Mouse (Mus musculus) limb, embryonic 15.5 days (tissue): ENCODE data around the gene Cdh26. TPM values are rescaled to one million over a fixed set of nuclear protein-coding genes. Genes with fewer than 3 reads are reported as not detected.

Source experiments
- ATAC-seq: fragments of 200-750 bp; cut with Nextera tagmentation; 2 replicates; pipeline ENCODE4 v1.8.0; 2017; ENCODE audit warnings: low read depth, moderate TSS enrichment; ENCODE audit not compliant: insufficient number of reproducible peaks, low FRiP score, low TSS enrichment
- H3K27ac ChIP-seq: fragments of 300-500 bp; sonication (generic); 2 replicates; pipeline ENCODE4 v1.5.1; 2015; ENCODE audit warnings: moderate library complexity, mild to moderate bottlenecking, inconsistent platforms
- H3K27me3 ChIP-seq: fragments of 300-500 bp; sonication (generic); 2 replicates; pipeline ENCODE4 v1.6.1; 2015; ENCODE audit warnings: inconsistent platforms
- H3K36me3 ChIP-seq: fragments of 300-500 bp; sonication (generic); 2 replicates; pipeline ENCODE4 v1.6.1; 2015; ENCODE audit warnings: inconsistent platforms
- H3K4me1 ChIP-seq: fragments of 300-500 bp; sonication (generic); 2 replicates; pipeline ENCODE4 v1.6.1; 2015; ENCODE audit warnings: inconsistent platforms
- H3K4me2 ChIP-seq: fragments of 300-500 bp; sonication (generic); 2 replicates; pipeline ENCODE4 v1.6.1; 2015; ENCODE audit warnings: mild to moderate bottlenecking, inconsistent platforms
- H3K4me3 ChIP-seq: fragments of 300-500 bp; sonication (generic); 2 replicates; pipeline ENCODE4 v1.5.1; 2015; ENCODE audit warnings: mild to moderate bottlenecking, inconsistent platforms
- H3K9ac ChIP-seq: fragments of 300-500 bp; sonication (generic); 2 replicates; pipeline ENCODE4 v1.6.1; 2015; ENCODE audit warnings: inconsistent platforms
- H3K9me3 ChIP-seq: fragments of 300-500 bp; sonication (generic); 2 replicates; pipeline ENCODE4 v1.6.1; 2016; ENCODE audit warnings: inconsistent platforms
- WGBS: fragments of 180-500 bp; shearing (Covaris S2); methylation state at CpG from one replicate; pipeline ENCODE4 v1.1.7; 2015; 5-methylcytosine and 5-hydroxymethylcytosine counted together
- polyA plus RNA-seq: library from polyadenylated mRNA; unstranded; fragments of >200 nt; fragmentation: Nextera tagmentation; extraction: Ambion mirVana; gene quantifications from 2 replicates; pipeline ENCODE4 v1.2.1, GENCODE M21; 2015

Cdh26 gene
- polyA plus RNA-seq, 1 experiment from 2014 or later, result 0.44 TPM

- no peaks in the 10 kb centered on the region for H3K27me3 ChIP-seq
- H3K36me3 ChIP-seq, result peaks cover 2% of the 10 kb centered on the region; the same call in 1 of the 2 replicates
- no peak overlapping the region for H3K27ac ChIP-seq
- no peak overlapping the region for H3K4me2 ChIP-seq
- no peak for ATAC-seq
- no peak overlapping the region for H3K9ac ChIP-seq
- 77% methylated on average over 9 of the region's 9 CpGs for WGBS
- H3K9me3 ChIP-seq, result no peaks in the 10 kb centered on the region
- no peak overlapping the region for H3K4me3 ChIP-seq
- 0 out of 2 replicates have a peak, but pooled peaks cover 5% of the 10 kb centered on the region for H3K4me1 ChIP-seq
These were observed 9.8 kb upstream of the Cdh26 start for GRCm38 (mm10) chr2:178420576-178420975.

GRCm38 (mm10) chr2:178421603-178422002 is 8.7 kb upstream of the Cdh26 start:
- peaks cover 2% of the 10 kb centered on the region; the same call in 1 of the 2 replicates for H3K36me3 ChIP-seq
- H3K4me1 ChIP-seq, result 0 out of 2 replicates have a peak, but pooled peaks cover 5% of the 10 kb centered on the region
- H3K9me3 ChIP-seq, result no peaks in the 10 kb centered on the region
- no peak overlapping the region for H3K4me3 ChIP-seq
- WGBS, result 27% methylated on average over 6 of the region's 6 CpGs
- no peak overlapping the region for H3K27ac ChIP-seq
- no peak for ATAC-seq
- H3K4me2 ChIP-seq, result no peak overlapping the region
- H3K9ac ChIP-seq, result no peak overlapping the region
- H3K27me3 ChIP-seq, result no peaks in the 10 kb centered on the region

GRCm38 (mm10) chr2:178422186-178422585 is 8.1 kb upstream of the Cdh26 start:
- H3K4me3 ChIP-seq, result no peak overlapping the region
- H3K27me3 ChIP-seq, result 0 out of 2 replicates have a peak, but pooled peaks cover under 1% of the 10 kb centered on the region
- peaks cover 2% of the 10 kb centered on the region; the same call in 1 of the 2 replicates for H3K36me3 ChIP-seq
- H3K9ac ChIP-seq, result no peak overlapping the region
- H3K9me3 ChIP-seq, result no peaks in the 10 kb centered on the region
- H3K4me1 ChIP-seq, result 0 out of 2 replicates have a peak, but pooled peaks cover 5% of the 10 kb centered on the region
- no peak for ATAC-seq
- H3K4me2 ChIP-seq, result no peak overlapping the region
- H3K27ac ChIP-seq, result no peak overlapping the region
- WGBS, result 23% methylated on average over 2 of the region's 3 CpGs

GRCm38 (mm10) chr2:178423223-178423622 is 7.1 kb upstream of the Cdh26 start:
- H3K9me3 ChIP-seq, result no peaks in the 10 kb centered on the region
- H3K27ac ChIP-seq, result no peak overlapping the region
- no peak overlapping the region for H3K4me3 ChIP-seq
- ATAC-seq, result no peak
- no peak overlapping the region for H3K4me2 ChIP-seq
- WGBS, result 66% methylated on average over 5 of the region's 5 CpGs
- 0 out of 2 replicates have a peak, but pooled peaks cover 5% of the 10 kb centered on the region for H3K4me1 ChIP-seq
- H3K36me3 ChIP-seq, result peaks cover 2% of the 10 kb centered on the region; the same call in 1 of the 2 replicates
- 0 out of 2 replicates have a peak, but pooled peaks cover 10% of the 10 kb centered on the region for H3K27me3 ChIP-seq
- H3K9ac ChIP-seq, result no peak overlapping the region

GRCm38 (mm10) chr2:178426229-178426628 is 4.1 kb upstream of the Cdh26 start:
- no peak overlapping the region for H3K27ac ChIP-seq
- no peak for ATAC-seq
- no peaks in the 10 kb centered on the region for H3K36me3 ChIP-seq
- 0 out of 2 replicates have a peak, but pooled peaks cover 10% of the 10 kb centered on the region for H3K27me3 ChIP-seq
- no peak overlapping the region for H3K4me3 ChIP-seq
- H3K9me3 ChIP-seq, result no peaks in the 10 kb centered on the region
- no peak overlapping the region for H3K4me2 ChIP-seq
- no peak overlapping the region for H3K9ac ChIP-seq
- 37% methylated on average over 4 of the region's 4 CpGs for WGBS
- 0 out of 2 replicates have a peak, but pooled peaks cover 4% of the 10 kb centered on the region for H3K4me1 ChIP-seq

- Histone ChIP-seq H3K4me1 (peaks cover 3% of the 10 kb centered on the region; the same call in 1 of the 2 replicates), H3K9me3 (no peaks in the 10 kb centered on the region), H3K4me2 (no peak overlapping the region), H3K27me3 (0 out of 2 replicates have a peak, but pooled peaks cover 10% of the 10 kb centered on the region), H3K9ac (no peak overlapping the region), H3K4me3 (no peak overlapping the region), H3K27ac (no peak overlapping the region), H3K36me3 (no peaks in the 10 kb centered on the region)
- WGBS, result 86% methylated on average over 5 of the region's 5 CpGs
- ATAC-seq, result no peak
These were observed 3.1 kb upstream of the Cdh26 start for GRCm38 (mm10) chr2:178427181-178427580.

- 72% methylated on average over 9 of the region's 9 CpGs for WGBS
- no peak overlapping the region for H3K4me2 ChIP-seq
- peaks cover 3% of the 10 kb centered on the region; the same call in 1 of the 2 replicates for H3K4me1 ChIP-seq
- H3K27ac ChIP-seq, result no peak overlapping the region
- H3K27me3 ChIP-seq, result 0 out of 2 replicates have a peak, but pooled peaks cover 10% of the 10 kb centered on the region
- H3K36me3 ChIP-seq, result no peaks in the 10 kb centered on the region
- H3K9ac ChIP-seq, result no peak overlapping the region
- no peak overlapping the region for H3K4me3 ChIP-seq
- no peaks in the 10 kb centered on the region for H3K9me3 ChIP-seq
- no peak for ATAC-seq
These were observed 2.1 kb upstream of the Cdh26 start for GRCm38 (mm10) chr2:178428183-178428582.

- no peaks in the 10 kb centered on the region for H3K9me3 ChIP-seq
- H3K27me3 ChIP-seq, result 0 out of 2 replicates have a peak, but pooled peaks cover 10% of the 10 kb centered on the region
- no peak for ATAC-seq
- H3K4me1 ChIP-seq, result peaks cover 3% of the 10 kb centered on the region; the same call in 1 of the 2 replicates
- H3K4me2 ChIP-seq, result no peak overlapping the region
- no peak overlapping the region for H3K9ac ChIP-seq
- no peak overlapping the region for H3K4me3 ChIP-seq
- 81% methylated on average over 4 of the region's 4 CpGs for WGBS
- no peak overlapping the region for H3K27ac ChIP-seq
- no peaks in the 10 kb centered on the region for H3K36me3 ChIP-seq
These were observed 1.7 kb upstream of the Cdh26 start for GRCm38 (mm10) chr2:178428676-178429075.

GRCm38 (mm10) chr2:178429426-178429825 is 905 bp upstream of the Cdh26 start:
- H3K4me1 ChIP-seq, result peaks cover 3% of the 10 kb centered on the region; the same call in 1 of the 2 replicates
- no peaks in the 10 kb centered on the region for H3K36me3 ChIP-seq
- no peaks in the 10 kb centered on the region for H3K9me3 ChIP-seq
- no peak overlapping the region for H3K4me2 ChIP-seq
- WGBS, result 80% methylated on average over 6 of the region's 6 CpGs
- H3K4me3 ChIP-seq, result no peak overlapping the region
- 0 out of 2 replicates have a peak, but pooled peaks cover 10% of the 10 kb centered on the region for H3K27me3 ChIP-seq
- no peak for ATAC-seq
- no peak overlapping the region for H3K27ac ChIP-seq
- H3K9ac ChIP-seq, result no peak overlapping the region

GRCm38 (mm10) chr2:178433495-178433894 is 3.2 kb downstream of the Cdh26 start:
- H3K4me2 ChIP-seq, result no peak overlapping the region
- no peaks in the 10 kb centered on the region for H3K9me3 ChIP-seq
- no peak overlapping the region for H3K9ac ChIP-seq
- H3K36me3 ChIP-seq, result no peaks in the 10 kb centered on the region
- WGBS, result 70% methylated on average over 2 of the region's 2 CpGs
- ATAC-seq, result no peak
- H3K4me1 ChIP-seq, result peaks cover 3% of the 10 kb centered on the region; the same call in 1 of the 2 replicates
- H3K27me3 ChIP-seq, result no peaks in the 10 kb centered on the region
- no peak overlapping the region for H3K27ac ChIP-seq
- no peak overlapping the region for H3K4me3 ChIP-seq

GRCm38 (mm10) chr2:178433903-178434302 is 3.6 kb downstream of the Cdh26 start:
- Histone ChIP-seq H3K27ac (no peak overlapping the region), H3K36me3 (no peaks in the 10 kb centered on the region), H3K4me1 (peaks cover 3% of the 10 kb centered on the region; the same call in 1 of the 2 replicates), H3K9ac (no peak overlapping the region), H3K27me3 (no peaks in the 10 kb centered on the region), H3K4me2 (no peak overlapping the region), H3K4me3 (no peak overlapping the region), H3K9me3 (no peaks in the 10 kb centered on the region)
- 62% methylated on average over 2 of the region's 2 CpGs for WGBS
- no peak for ATAC-seq

GRCm38 (mm10) chr2:178437311-178437710 is 7.0 kb downstream of the Cdh26 start:
- Histone ChIP-seq H3K4me3 (no peak overlapping the region), H3K9me3 (no peaks in the 10 kb centered on the region), H3K4me2 (no peak overlapping the region), H3K27me3 (no peaks in the 10 kb centered on the region), H3K9ac (no peak overlapping the region), H3K4me1 (no peaks in the 10 kb centered on the region), H3K36me3 (no peaks in the 10 kb centered on the region), H3K27ac (no peak overlapping the region)
- no peak for ATAC-seq
- WGBS, result 50% methylated on average over 9 of the region's 9 CpGs
